Mouse (Mus musculus) limb, embryonic 10.5 days (tissue): Measurements from ENCODE around the gene Klk12. TPM values are rescaled to one million over a fixed set of nuclear protein-coding genes. Genes with fewer than 3 reads are reported as not detected.

Experiments
- DNase-seq: peaks from one replicate; pipeline ENCODE4 v3.0.0-alpha.2; 2017; ENCODE audit warnings: low spot score
- H3K27ac ChIP-seq: fragments of 300-500 bp; sonication (generic); 2 replicates; pipeline ENCODE4 v1.5.1; 2016; ENCODE audit warnings: mild to moderate bottlenecking
- H3K27me3 ChIP-seq: fragments of 300-500 bp; sonication (generic); 2 replicates; pipeline ENCODE4 v1.6.1; 2016; ENCODE audit warnings: low read depth, mild to moderate bottlenecking; ENCODE audit not compliant: poor library complexity, severe bottlenecking
- H3K36me3 ChIP-seq: fragments of 300-500 bp; sonication (generic); 2 replicates; pipeline ENCODE4 v1.6.1; 2016; ENCODE audit warnings: mild to moderate bottlenecking, moderate library complexity
- H3K4me1 ChIP-seq: fragments of 300-500 bp; sonication (generic); 2 replicates; pipeline ENCODE4 v1.6.1; 2016
- H3K4me3 ChIP-seq: fragments of 300-500 bp; sonication (generic); 2 replicates; pipeline ENCODE4 v1.5.1; 2016; ENCODE audit warnings: mild to moderate bottlenecking, moderate library complexity
- H3K9me3 ChIP-seq: fragments of 300-500 bp; sonication (generic); replicated peaks from 2 replicates; pipeline ENCODE4 v1.6.1; 2016; ENCODE audit warnings: mild to moderate bottlenecking
- WGBS: fragments of 180-500 bp; shearing (Covaris S2); methylation state at CpG from one replicate; pipeline ENCODE4 v1.1.7; 2016; 5-methylcytosine and 5-hydroxymethylcytosine counted together
- polyA plus RNA-seq: library from polyadenylated mRNA; unstranded; fragments of >200 nt; fragmentation: Nextera tagmentation; extraction: Ambion mirVana; gene quantifications from 2 replicates; pipeline ENCODE4 v1.2.1, GENCODE M21; 2016

The Klk12 gene
- not detected in 2 replicates for polyA plus RNA-seq

GRCm38 (mm10) chr7:43768597-43768996 is at the start of gene Klk12:
Gene Klk12, plus strand, starts transcription at chr7:43768897.
- no peak within 1 kb of the TSS for H3K4me3 ChIP-seq
- no peak for DNase-seq
- WGBS, result 79% methylated on average over 4 of the region's 4 CpGs
- no peaks in the 10 kb centered on the region for H3K9me3 ChIP-seq
- no peaks in the 10 kb centered on the region for H3K4me1 ChIP-seq
- H3K36me3 ChIP-seq, result no peaks in the 10 kb centered on the region
- H3K27me3 ChIP-seq, result no peaks in the 10 kb centered on the region
- no peak within 1 kb of the TSS for H3K27ac ChIP-seq

- H3K4me1 ChIP-seq, result no peaks in the 10 kb centered on the region
- H3K27ac ChIP-seq, result no peak overlapping the region
- H3K4me3 ChIP-seq, result no peak overlapping the region
- DNase-seq, result no peak
- H3K9me3 ChIP-seq, result no peaks in the 10 kb centered on the region
- 86% methylated on average over 1 of the region's 1 CpGs for WGBS
- H3K36me3 ChIP-seq, result no peaks in the 10 kb centered on the region
- H3K27me3 ChIP-seq, result no peaks in the 10 kb centered on the region
Observed at GRCm38 (mm10) chr7:43747788-43748187, 20.9 kb upstream of the Klk12 start.

- Histone ChIP-seq H3K4me1 (no peaks in the 10 kb centered on the region), H3K4me3 (no peak overlapping the region), H3K27me3 (no peaks in the 10 kb centered on the region), H3K27ac (no peak overlapping the region), H3K36me3 (no peaks in the 10 kb centered on the region), H3K9me3 (no peaks in the 10 kb centered on the region)
- 79% methylated on average over 2 of the region's 2 CpGs for WGBS
- no peak for DNase-seq
Observed at GRCm38 (mm10) chr7:43752806-43753205, 15.9 kb upstream of the Klk12 start.

- H3K9me3 ChIP-seq, result no peaks in the 10 kb centered on the region
- no peaks in the 10 kb centered on the region for H3K36me3 ChIP-seq
- 64% methylated on average over 8 of the region's 8 CpGs for WGBS
- H3K4me1 ChIP-seq, result no peaks in the 10 kb centered on the region
- H3K27ac ChIP-seq, result no peak overlapping the region
- no peak overlapping the region for H3K4me3 ChIP-seq
- H3K27me3 ChIP-seq, result no peaks in the 10 kb centered on the region
- no peak for DNase-seq
Observed at GRCm38 (mm10) chr7:43766484-43766883, 2.2 kb upstream of the Klk12 start.

- WGBS, result 95% methylated on average over 8 of the region's 8 CpGs
- Histone ChIP-seq H3K36me3 (no peaks in the 10 kb centered on the region), H3K4me1 (no peaks in the 10 kb centered on the region), H3K27ac (no peak overlapping the region), H3K9me3 (no peaks in the 10 kb centered on the region), H3K27me3 (no peaks in the 10 kb centered on the region), H3K4me3 (no peak overlapping the region)
- peak; percentile 19 for DNase-seq
Observed at GRCm38 (mm10) chr7:43769636-43770035, 939 bp downstream of the Klk12 start.

- H3K4me3 ChIP-seq, result no peak overlapping the region
- no peaks in the 10 kb centered on the region for H3K36me3 ChIP-seq
- WGBS, result 96% methylated on average over 10 of the region's 10 CpGs
- DNase-seq, result peak; percentile 17
- H3K27ac ChIP-seq, result no peak overlapping the region
- no peaks in the 10 kb centered on the region for H3K9me3 ChIP-seq
- H3K4me1 ChIP-seq, result peaks cover 5% of the 10 kb centered on the region; the same call in 1 of the 2 replicates
- H3K27me3 ChIP-seq, result no peaks in the 10 kb centered on the region
Observed at GRCm38 (mm10) chr7:43770701-43771100, 2.0 kb downstream of the Klk12 start.

GRCm38 (mm10) chr7:43771916-43772315 is 3.2 kb downstream of the Klk12 start:
- 98% methylated on average over 6 of the region's 6 CpGs for WGBS
- H3K27ac ChIP-seq, result no peak overlapping the region
- H3K4me3 ChIP-seq, result no peak overlapping the region
- H3K36me3 ChIP-seq, result no peaks in the 10 kb centered on the region
- H3K27me3 ChIP-seq, result no peaks in the 10 kb centered on the region
- DNase-seq, result peak; percentile 4
- peaks cover 5% of the 10 kb centered on the region; the same call in 1 of the 2 replicates for H3K4me1 ChIP-seq
- no peaks in the 10 kb centered on the region for H3K9me3 ChIP-seq

- H3K9me3 ChIP-seq, result no peaks in the 10 kb centered on the region
- H3K4me3 ChIP-seq, result no peak overlapping the region
- H3K27me3 ChIP-seq, result no peaks in the 10 kb centered on the region
- 69% methylated on average over 3 of the region's 3 CpGs for WGBS
- no peaks in the 10 kb centered on the region for H3K36me3 ChIP-seq
- H3K27ac ChIP-seq, result no peak overlapping the region
- peaks cover 5% of the 10 kb centered on the region; the same call in 1 of the 2 replicates for H3K4me1 ChIP-seq
- peak; percentile 13 for DNase-seq
Observed at GRCm38 (mm10) chr7:43772901-43773300, 4.2 kb downstream of the Klk12 start.

- H3K4me1 ChIP-seq, result peaks cover 5% of the 10 kb centered on the region; the same call in 1 of the 2 replicates
- 93% methylated on average over 5 of the region's 5 CpGs for WGBS
- H3K27ac ChIP-seq, result no peak within 1 kb of the TSS
- no peak within 1 kb of the TSS for H3K4me3 ChIP-seq
- DNase-seq, result peak; percentile 3
- H3K9me3 ChIP-seq, result no peaks in the 10 kb centered on the region
- H3K27me3 ChIP-seq, result no peaks in the 10 kb centered on the region
- no peaks in the 10 kb centered on the region for H3K36me3 ChIP-seq
Observed at GRCm38 (mm10) chr7:43774364-43774763, 5.7 kb downstream of the Klk12 start, which contains the start of gene Klk11. Gene Klk11, plus strand, starts transcription at chr7:43774604.

GRCm38 (mm10) chr7:43774802-43775201 is 6.1 kb downstream of the Klk12 start:
- Histone ChIP-seq H3K4me1 (peaks cover 5% of the 10 kb centered on the region; the same call in 1 of the 2 replicates), H3K36me3 (no peaks in the 10 kb centered on the region), H3K4me3 (no peak overlapping the region), H3K27ac (no peak overlapping the region), H3K27me3 (no peaks in the 10 kb centered on the region), H3K9me3 (no peaks in the 10 kb centered on the region)
- WGBS, result 61% methylated on average over 6 of the region's 6 CpGs
- DNase-seq, result peak; percentile 24

GRCm38 (mm10) chr7:43775311-43776057 is 6.8 kb downstream of the Klk12 start:
- peak; percentile 26 for DNase-seq
- H3K4me3 ChIP-seq, result no peak overlapping the region
- peaks cover 5% of the 10 kb centered on the region; the same call in 1 of the 2 replicates for H3K4me1 ChIP-seq
- WGBS, result 48% methylated on average over 7 of the region's 7 CpGs
- no peaks in the 10 kb centered on the region for H3K27me3 ChIP-seq
- H3K36me3 ChIP-seq, result no peaks in the 10 kb centered on the region
- no peak overlapping the region for H3K27ac ChIP-seq
- H3K9me3 ChIP-seq, result no peaks in the 10 kb centered on the region

GRCm38 (mm10) chr7:43776506-43776905 is 7.8 kb downstream of the Klk12 start:
- Histone ChIP-seq H3K9me3 (no peaks in the 10 kb centered on the region), H3K27me3 (no peaks in the 10 kb centered on the region), H3K4me1 (peaks cover 5% of the 10 kb centered on the region; the same call in 1 of the 2 replicates), H3K27ac (no peak overlapping the region), H3K36me3 (no peaks in the 10 kb centered on the region), H3K4me3 (no peak overlapping the region)
- WGBS, result 86% methylated on average over 5 of the region's 5 CpGs
- peak; percentile 10 for DNase-seq

GRCm38 (mm10) chr7:43777423-43777822 is 8.7 kb downstream of the Klk12 start:
- Histone ChIP-seq H3K9me3 (no peaks in the 10 kb centered on the region), H3K4me1 (peaks cover 5% of the 10 kb centered on the region), H3K27me3 (0 out of 2 replicates have a peak, but pooled peaks cover 4% of the 10 kb centered on the region), H3K36me3 (no peaks in the 10 kb centered on the region), H3K27ac (no peak overlapping the region), H3K4me3 (no peak overlapping the region)
- DNase-seq, result peak; percentile 19
- WGBS, result 89% methylated on average over 12 of the region's 12 CpGs
